Mouse (Mus musculus) 3T3-L1 (cell line): Measurements from ENCODE around the gene Fkbp7.
A peak's percentile ranks its signal among the peaks of the same experiment; 100 is the strongest.
"Not testable (repeated sequence)": the region's sequence is repeated elsewhere in the genome, so short reads cannot be mapped to it uniquely, and the experiment has no call there.

Experiments used
- DNase-seq: peaks from one replicate; pipeline ENCODE4 v3.0.0-alpha.2; 2015; ENCODE audit warnings: low read depth, low spot score

Gene Fkbp7

GRCm38 (mm10) chr2:76667200-76667599 lies 5.7 kb downstream of the Fkbp7 start:
- DNase-seq: peak; percentile 57

GRCm38 (mm10) chr2:76665531-76665930 lies 7.4 kb downstream of the Fkbp7 start:
- no peak for DNase-seq

- peak; percentile 24 for DNase-seq
Measured at GRCm38 (mm10) chr2:76659419-76659818, 13.5 kb downstream of the Fkbp7 start.

- no peak for DNase-seq
Measured at GRCm38 (mm10) chr2:76658551-76658950, 14.4 kb downstream of the Fkbp7 start.

- peak; percentile 51 for DNase-seq
Measured at GRCm38 (mm10) chr2:76655982-76656381, 16.9 kb downstream of the Fkbp7 start.

- no peak for DNase-seq
Measured at GRCm38 (mm10) chr2:76655444-76655843, 17.5 kb downstream of the Fkbp7 start.

GRCm38 (mm10) chr2:76654646-76655045 lies 18.3 kb downstream of the Fkbp7 start:
- DNase-seq: no peak

GRCm38 (mm10) chr2:76653070-76653469 lies 19.8 kb downstream of the Fkbp7 start:
- DNase-seq: no peak

- DNase-seq: no peak
Measured at GRCm38 (mm10) chr2:76648666-76649141, 24.2 kb downstream of the Fkbp7 start.

GRCm38 (mm10) chr2:76647883-76648570 lies 24.9 kb downstream of the Fkbp7 start, which contains the start of the genes Prkra and Pjvk:
Gene Prkra (minus strand): TSS chr2:76648015.
Gene Pjvk (plus strand): TSS chr2:76648476.
- DNase-seq: peak; percentile 99

- DNase-seq: no peak
Measured at GRCm38 (mm10) chr2:76647441-76647869, 25.5 kb downstream of the Fkbp7 start.

- no peak for DNase-seq
Measured at GRCm38 (mm10) chr2:76643801-76644200, 29.1 kb downstream of the Fkbp7 start.

GRCm38 (mm10) chr2:76639637-76640036 lies 33.3 kb downstream of the Fkbp7 start:
- no peak for DNase-seq

- DNase-seq: no peak
Measured at GRCm38 (mm10) chr2:76631600-76631999, 41.3 kb downstream of the Fkbp7 start.

- DNase-seq: no peak
Measured at GRCm38 (mm10) chr2:76630293-76630692, 42.6 kb downstream of the Fkbp7 start.

GRCm38 (mm10) chr2:76622316-76622715 lies 50.6 kb downstream of the Fkbp7 start:
- not testable (repeated sequence) for DNase-seq

GRCm38 (mm10) chr2:76621724-76622123 lies 51.2 kb downstream of the Fkbp7 start:
- DNase-seq: no peak

- peak; percentile 19 for DNase-seq
Measured at GRCm38 (mm10) chr2:76620188-76620587, 52.7 kb downstream of the Fkbp7 start.

GRCm38 (mm10) chr2:76618078-76618477 lies 54.8 kb downstream of the Fkbp7 start:
- peak; percentile 72 for DNase-seq
